Mouse (Mus musculus) olfactory bulb, adult 2 months (tissue): ENCODE results near the gene Ager.

Experiments used
- CTCF ChIP-seq: fragments of 200-500 bp; IDR thresholded peaks from 2 replicates; pipeline ENCODE4 v1.5.1; 2012; ENCODE audit warnings: low read depth, mild to moderate bottlenecking, low read length, moderate library complexity; ENCODE audit not compliant: insufficient read depth
- POLR2A ChIP-seq: fragments of 200-500 bp; IDR thresholded peaks from 2 replicates; pipeline ENCODE4 v1.6.1; 2012; ENCODE audit warnings: mild to moderate bottlenecking, low read depth, low read length, moderate library complexity; ENCODE audit not compliant: insufficient read depth

- TF ChIP-seq POLR2A (no peak), CTCF (no peak)
Measured at GRCm38 (mm10) chr17:34637459-34637858, 39.8 kb downstream of the Ager start.
